Mouse (Mus musculus): ENCODE data around the gene Rarb. TPM values are rescaled to one million over a fixed set of nuclear protein-coding genes. Genes with fewer than 3 reads are reported as not detected.

The Rarb gene
- polyA plus RNA-seq, 1 experiment from 2014 or later, result 2.4 TPM

- Histone ChIP-seq H3K4me2 (no peak overlapping the region), H3K27ac (replicated peaks) (no peak overlapping the region), H3K27me3 (no peaks in the 10 kb centered on the region), H3K9ac (no peak overlapping the region), H3K36me3 (replicated peaks) (no peaks in the 10 kb centered on the region), H3K9me3 (replicated peaks) (no peaks in the 10 kb centered on the region), H3K4me1 (replicated peaks) (peaks cover 26% of the 10 kb centered on the region), H3K4me3 (replicated peaks) (no peak overlapping the region)
- ATAC-seq (ENCODE audit: insufficient read depth), result peak; percentile 91
- WGBS (ENCODE audit: insufficient replicate concordance), result 42% methylated on average over 4 of the region's 4 CpGs
These were observed 370.5 kb downstream of the Rarb start for GRCm38 (mm10) chr14:16448269-16448987.

- H3K9ac ChIP-seq, result no peak overlapping the region
- H3K4me3 ChIP-seq (replicated peaks), result no peak overlapping the region
- H3K4me1 ChIP-seq (replicated peaks), result peaks cover 26% of the 10 kb centered on the region
- no peaks in the 10 kb centered on the region for H3K27me3 ChIP-seq
- H3K9me3 ChIP-seq (replicated peaks), result no peaks in the 10 kb centered on the region
- ATAC-seq (ENCODE audit: insufficient read depth), result no peak
- H3K36me3 ChIP-seq (replicated peaks), result no peaks in the 10 kb centered on the region
- H3K4me2 ChIP-seq, result no peak overlapping the region
- no peak overlapping the region for H3K27ac ChIP-seq (replicated peaks)
- WGBS (ENCODE audit: insufficient replicate concordance), result 27% methylated on average over 3 of the region's 3 CpGs
These were observed 371.4 kb downstream of the Rarb start for GRCm38 (mm10) chr14:16447587-16447986.

- ATAC-seq (ENCODE audit: insufficient read depth), result no peak
- no peaks in the 10 kb centered on the region for H3K27me3 ChIP-seq
- H3K27ac ChIP-seq (replicated peaks), result no peak overlapping the region
- 62% methylated on average over 4 of the region's 4 CpGs for WGBS (ENCODE audit: insufficient replicate concordance)
- H3K36me3 ChIP-seq (replicated peaks), result no peaks in the 10 kb centered on the region
- H3K4me2 ChIP-seq, result no peak overlapping the region
- peaks cover 26% of the 10 kb centered on the region for H3K4me1 ChIP-seq (replicated peaks)
- no peaks in the 10 kb centered on the region for H3K9me3 ChIP-seq (replicated peaks)
- no peak overlapping the region for H3K4me3 ChIP-seq (replicated peaks)
- H3K9ac ChIP-seq, result no peak overlapping the region
These were observed 374.1 kb downstream of the Rarb start for GRCm38 (mm10) chr14:16444859-16445258.

GRCm38 (mm10) chr14:16439385-16440126 is 379.4 kb downstream of the Rarb start:
- no peak for ATAC-seq (ENCODE audit: insufficient read depth)
- Histone ChIP-seq H3K36me3 (replicated peaks) (peaks cover 10% of the 10 kb centered on the region; the same call in 1 of the 2 replicates), H3K4me2 (no peak overlapping the region), H3K4me1 (replicated peaks) (no peaks in the 10 kb centered on the region), H3K4me3 (replicated peaks) (no peak overlapping the region), H3K9ac (no peak overlapping the region), H3K9me3 (replicated peaks) (no peaks in the 10 kb centered on the region), H3K27ac (replicated peaks) (no peak overlapping the region), H3K27me3 (no peaks in the 10 kb centered on the region)
- 65% methylated on average over 6 of the region's 6 CpGs for WGBS (ENCODE audit: insufficient replicate concordance)

- 79% methylated on average over 4 of the region's 4 CpGs for WGBS (ENCODE audit: insufficient replicate concordance)
- ATAC-seq (ENCODE audit: insufficient read depth), result no peak
- no peaks in the 10 kb centered on the region for H3K27me3 ChIP-seq
- no peak overlapping the region for H3K4me2 ChIP-seq
- no peaks in the 10 kb centered on the region for H3K4me1 ChIP-seq (replicated peaks)
- H3K9ac ChIP-seq, result no peak overlapping the region
- peaks cover 21% of the 10 kb centered on the region for H3K36me3 ChIP-seq (replicated peaks)
- H3K9me3 ChIP-seq (replicated peaks), result no peaks in the 10 kb centered on the region
- H3K27ac ChIP-seq (replicated peaks), result no peak overlapping the region
- no peak overlapping the region for H3K4me3 ChIP-seq (replicated peaks)
These were observed 381.6 kb downstream of the Rarb start for GRCm38 (mm10) chr14:16437386-16437785.

GRCm38 (mm10) chr14:16434396-16435171 is 384.4 kb downstream of the Rarb start:
- Histone ChIP-seq H3K4me2 (no peak overlapping the region), H3K9me3 (replicated peaks) (no peaks in the 10 kb centered on the region), H3K27me3 (no peaks in the 10 kb centered on the region), H3K4me3 (replicated peaks) (no peak overlapping the region), H3K36me3 (replicated peaks) (peaks cover 46% of the 10 kb centered on the region), H3K9ac (no peak overlapping the region), H3K27ac (replicated peaks) (no peak overlapping the region), H3K4me1 (replicated peaks) (no peaks in the 10 kb centered on the region)
- WGBS (ENCODE audit: insufficient replicate concordance), result 70% methylated on average over 3 of the region's 3 CpGs
- no peak for ATAC-seq (ENCODE audit: insufficient read depth)

- H3K4me1 ChIP-seq (replicated peaks), result no peaks in the 10 kb centered on the region
- H3K9ac ChIP-seq, result no peak overlapping the region
- ATAC-seq (ENCODE audit: insufficient read depth), result no peak
- H3K4me3 ChIP-seq (replicated peaks), result no peak overlapping the region
- H3K27me3 ChIP-seq, result no peaks in the 10 kb centered on the region
- no peak overlapping the region for H3K27ac ChIP-seq (replicated peaks)
- H3K36me3 ChIP-seq (replicated peaks), result peaks cover 51% of the 10 kb centered on the region
- H3K9me3 ChIP-seq (replicated peaks), result no peaks in the 10 kb centered on the region
- WGBS (ENCODE audit: insufficient replicate concordance), result 86% methylated on average over 2 of the region's 2 CpGs
- H3K4me2 ChIP-seq, result no peak overlapping the region
These were observed 385.8 kb downstream of the Rarb start for GRCm38 (mm10) chr14:16433206-16433605.

GRCm38 (mm10) chr14:16432550-16432949 is 386.4 kb downstream of the Rarb start:
- no peaks in the 10 kb centered on the region for H3K4me1 ChIP-seq (replicated peaks)
- no peaks in the 10 kb centered on the region for H3K27me3 ChIP-seq
- 68% methylated on average over 3 of the region's 3 CpGs for WGBS (ENCODE audit: insufficient replicate concordance)
- H3K9me3 ChIP-seq (replicated peaks), result no peaks in the 10 kb centered on the region
- H3K4me3 ChIP-seq (replicated peaks), result no peak overlapping the region
- H3K27ac ChIP-seq (replicated peaks), result no peak overlapping the region
- ATAC-seq (ENCODE audit: insufficient read depth), result no peak
- H3K4me2 ChIP-seq, result no peak overlapping the region
- peaks cover 52% of the 10 kb centered on the region for H3K36me3 ChIP-seq (replicated peaks)
- H3K9ac ChIP-seq, result no peak overlapping the region

GRCm38 (mm10) chr14:16431941-16432499 is 386.9 kb downstream of the Rarb start:
- Histone ChIP-seq H3K4me1 (replicated peaks) (no peaks in the 10 kb centered on the region), H3K27ac (replicated peaks) (no peak overlapping the region), H3K36me3 (replicated peaks) (peaks cover 57% of the 10 kb centered on the region), H3K9me3 (replicated peaks) (no peaks in the 10 kb centered on the region), H3K9ac (no peak overlapping the region), H3K4me2 (no peak overlapping the region), H3K27me3 (no peaks in the 10 kb centered on the region), H3K4me3 (replicated peaks) (no peak overlapping the region)
- no peak for ATAC-seq (ENCODE audit: insufficient read depth)
- 76% methylated on average over 4 of the region's 4 CpGs for WGBS (ENCODE audit: insufficient replicate concordance)

- no peak overlapping the region for H3K27ac ChIP-seq (replicated peaks)
- no peak overlapping the region for H3K4me3 ChIP-seq (replicated peaks)
- ATAC-seq (ENCODE audit: insufficient read depth), result no peak
- WGBS (ENCODE audit: insufficient replicate concordance), result 69% methylated on average over 4 of the region's 4 CpGs
- no peaks in the 10 kb centered on the region for H3K27me3 ChIP-seq
- no peak overlapping the region for H3K9ac ChIP-seq
- H3K4me1 ChIP-seq (replicated peaks), result no peaks in the 10 kb centered on the region
- H3K4me2 ChIP-seq, result no peak overlapping the region
- no peaks in the 10 kb centered on the region for H3K9me3 ChIP-seq (replicated peaks)
- peaks cover 50% of the 10 kb centered on the region for H3K36me3 ChIP-seq (replicated peaks)
These were observed 391.4 kb downstream of the Rarb start for GRCm38 (mm10) chr14:16427569-16427968.

- no peak overlapping the region for H3K27ac ChIP-seq (replicated peaks)
- no peak overlapping the region for H3K4me3 ChIP-seq (replicated peaks)
- H3K27me3 ChIP-seq, result no peaks in the 10 kb centered on the region
- no peak overlapping the region for H3K9ac ChIP-seq
- peaks cover 42% of the 10 kb centered on the region for H3K36me3 ChIP-seq (replicated peaks)
- H3K4me1 ChIP-seq (replicated peaks), result no peaks in the 10 kb centered on the region
- no peak for ATAC-seq (ENCODE audit: insufficient read depth)
- WGBS (ENCODE audit: insufficient replicate concordance), result 85% methylated on average over 4 of the region's 4 CpGs
- H3K9me3 ChIP-seq (replicated peaks), result no peaks in the 10 kb centered on the region
- no peak overlapping the region for H3K4me2 ChIP-seq
These were observed 404.8 kb downstream of the Rarb start for GRCm38 (mm10) chr14:16414163-16414562.
